Mouse (Mus musculus) spleen, adult 2 months (tissue): ENCODE results near the gene Ugt2b35. TPM values are rescaled to one million over a fixed set of nuclear protein-coding genes. Genes with fewer than 3 reads are reported as not detected.
"Not testable (repeated sequence)": the region's sequence is repeated elsewhere in the genome, so short reads cannot be mapped to it uniquely, and the experiment has no call there.

Experiments used
- DNase-seq, 2 experiments: peaks; one replicate each; pipeline versions ENCODE4 v3.0.0 to v3.0.0-alpha.2; 2012 to 2021; ENCODE audit warnings: low spot score in 2 of 2, low read depth in 1 of 2
- H3K27ac ChIP-seq: fragments of 200-500 bp; 2 replicates; pipeline ENCODE4 v1.5.1; 2012; ENCODE audit warnings: low read length, inconsistent platforms; ENCODE audit not compliant: insufficient read depth
- H3K27me3 ChIP-seq: fragments of 200-500 bp; 2 replicates; pipeline ENCODE4 v1.6.1; 2012; ENCODE audit warnings: mild to moderate bottlenecking, moderate library complexity, low read length, inconsistent platforms; ENCODE audit not compliant: control insufficient read depth, insufficient read depth
- H3K36me3 ChIP-seq: fragments of 200-500 bp; 2 replicates; pipeline ENCODE4 v1.6.1; 2012; ENCODE audit warnings: mild to moderate bottlenecking, low read length, inconsistent platforms; ENCODE audit not compliant: control insufficient read depth, insufficient read depth
- H3K4me1 ChIP-seq: fragments of 200-500 bp; 2 replicates; pipeline ENCODE4 v1.6.1; 2011; ENCODE audit warnings: inconsistent platforms; ENCODE audit not compliant: control insufficient read depth, insufficient read depth, insufficient read length
- H3K4me3 ChIP-seq: fragments of 200-500 bp; 2 replicates; pipeline ENCODE4 v1.5.1; 2011; ENCODE audit warnings: mild to moderate bottlenecking, inconsistent platforms; ENCODE audit not compliant: insufficient read depth, insufficient read length; ENCODE audit errors: extremely low read depth
- CTCF ChIP-seq: fragments of 200-500 bp; IDR thresholded peaks from 2 replicates; pipeline ENCODE4 v1.5.1; 2011; ENCODE audit warnings: mild to moderate bottlenecking, inconsistent platforms; ENCODE audit not compliant: insufficient read depth, insufficient read length, insufficient replicate concordance; ENCODE audit errors: extremely low read depth
- POLR2A ChIP-seq: fragments of 200-500 bp; IDR thresholded peaks from 2 replicates; pipeline ENCODE4 v1.6.1; 2011; ENCODE audit warnings: low read depth, low read length, inconsistent platforms
- WGBS: fragments of 180-500 bp; shearing (Covaris S2); methylation state at CpG from one replicate; pipeline ENCODE4 v1.1.7; 2018; 5-methylcytosine and 5-hydroxymethylcytosine counted together
- polyA plus RNA-seq: library from polyadenylated mRNA; depleted of rRNA; stranded (reverse); fragments of >200 nt; gene quantifications from 2 replicates; pipeline ENCODE4 v1.2.3, GENCODE M21; 2012; rRNA removed

Ugt2b35 gene
- not detected in 2 replicates for polyA plus RNA-seq

DNA sequence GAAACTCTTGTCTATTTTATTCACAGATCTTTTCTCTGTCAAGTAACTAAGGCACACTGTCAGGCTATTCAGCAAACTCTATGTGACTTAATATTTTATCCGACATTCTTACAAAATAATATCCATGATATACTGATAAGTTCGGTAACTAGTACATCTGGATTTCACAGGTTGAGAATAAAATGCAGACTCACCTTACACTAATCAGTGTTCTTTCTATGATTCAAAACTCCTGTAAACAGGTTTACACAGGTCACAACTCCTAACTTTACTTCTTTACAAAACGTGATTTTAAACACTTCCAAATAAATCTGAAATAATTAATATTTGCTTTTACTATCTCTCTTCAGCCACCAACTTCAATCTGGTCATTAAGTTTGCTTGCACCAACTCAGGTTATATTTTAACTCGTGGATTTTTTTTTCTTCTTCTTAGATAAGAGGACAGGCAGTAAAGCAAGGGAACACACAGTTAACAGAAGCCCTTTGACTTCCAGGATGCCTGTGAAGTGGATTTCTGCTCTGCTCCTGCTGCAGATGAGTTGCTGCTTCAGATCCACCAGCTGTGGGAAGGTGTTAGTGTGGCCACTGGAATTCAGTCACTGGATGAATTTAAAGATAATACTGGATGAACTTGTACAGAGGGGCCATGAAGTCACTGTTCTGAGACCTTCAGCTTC, at the start of gene Ugt2b35:
Gene Ugt2b35 (plus strand): TSS at position 466 of the 679 bp plus-strand sequence.
- Histone ChIP-seq H3K4me1 (no peaks in the 10 kb centered on the region), H3K4me3 (no peak within 1 kb of the TSS), H3K36me3 (no peaks in the 10 kb centered on the region), H3K27me3 (no peaks in the 10 kb centered on the region), H3K27ac (no peak within 1 kb of the TSS)
- no peak for TF ChIP-seq CTCF
- no peak for TF ChIP-seq POLR2A
- no peak for DNase-seq
- WGBS = 73% methylated on average over 4 of the region's 4 CpGs

DNA sequence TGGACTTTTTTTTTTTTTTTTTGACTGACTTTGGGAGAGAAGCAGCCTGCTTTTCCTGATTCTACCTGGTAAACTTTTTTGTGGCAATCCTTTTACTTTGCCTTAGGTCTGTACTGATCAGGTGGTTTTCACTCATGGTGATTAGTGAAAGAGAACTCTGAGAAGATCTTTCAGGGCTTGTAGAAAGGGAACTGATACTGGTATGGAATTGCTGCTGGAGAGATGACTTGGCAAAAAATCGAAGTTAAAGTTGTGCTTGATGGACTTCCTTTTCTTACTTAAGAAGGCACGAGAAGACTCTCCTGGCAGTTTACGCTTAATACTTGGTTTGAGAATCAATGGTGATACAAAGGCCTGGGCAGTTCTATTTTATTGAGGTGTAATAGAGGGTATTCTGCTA, 40.2 kb upstream of the Ugt2b35 start:
- no peak for DNase-seq
- Histone ChIP-seq H3K4me1 (no peaks in the 10 kb centered on the region), H3K36me3 (no peaks in the 10 kb centered on the region), H3K4me3 (no peak overlapping the region), H3K27ac (no peak overlapping the region), H3K27me3 (no peaks in the 10 kb centered on the region)
- 31% methylated on average over 3 of the region's 3 CpGs for WGBS
- TF ChIP-seq POLR2A (no peak), CTCF (no peak)

- no peaks in the 10 kb centered on the region for H3K36me3 ChIP-seq
- no peaks in the 10 kb centered on the region for H3K27me3 ChIP-seq
- no peaks in the 10 kb centered on the region for H3K4me1 ChIP-seq
- DNase-seq = no peak
- no peak overlapping the region for H3K4me3 ChIP-seq
- TF ChIP-seq POLR2A (no peak), CTCF (no peak)
- WGBS = 55% methylated on average over 3 of the region's 3 CpGs
- no peak overlapping the region for H3K27ac ChIP-seq
Observed at GRCm38 (mm10) chr5:86961587-86962358, 38.9 kb upstream of the Ugt2b35 start.

- not testable (repeated sequence) for H3K27me3 ChIP-seq, H3K36me3 ChIP-seq, DNase-seq, H3K27ac ChIP-seq, H3K4me3 ChIP-seq, H3K4me1 ChIP-seq
- WGBS = 68% methylated on average over 1 of the region's 1 CpGs
Observed at GRCm38 (mm10) chr5:86962849-86963248, 37.8 kb upstream of the Ugt2b35 start.

- H3K27ac ChIP-seq, H3K4me3 ChIP-seq, DNase-seq, H3K27me3 ChIP-seq, H3K4me1 ChIP-seq, H3K36me3 ChIP-seq: not testable (repeated sequence)
- 92% methylated on average over 5 of the region's 5 CpGs for WGBS
Observed at GRCm38 (mm10) chr5:86967271-86967670, 33.4 kb upstream of the Ugt2b35 start.

- Histone ChIP-seq H3K4me3 (no peak overlapping the region), H3K27ac (no peak overlapping the region), H3K4me1 (no peaks in the 10 kb centered on the region), H3K36me3 (no peaks in the 10 kb centered on the region), H3K27me3 (no peaks in the 10 kb centered on the region)
- no peak for TF ChIP-seq POLR2A
- no peak for TF ChIP-seq CTCF
- DNase-seq = no peak
- 84% methylated on average over 6 of the region's 6 CpGs for WGBS
Observed at GRCm38 (mm10) chr5:87004735-87005134, 4.1 kb downstream of the Ugt2b35 start.

GRCm38 (mm10) chr5:87015477-87015876, 14.8 kb downstream of the Ugt2b35 start:
- Histone ChIP-seq H3K4me3 (no peak overlapping the region), H3K4me1 (no peaks in the 10 kb centered on the region), H3K27me3 (no peaks in the 10 kb centered on the region), H3K36me3 (no peaks in the 10 kb centered on the region), H3K27ac (no peak overlapping the region)
- 52% methylated on average over 3 of the region's 3 CpGs for WGBS
- TF ChIP-seq CTCF = no peak
- TF ChIP-seq POLR2A = no peak
- no peak for DNase-seq
